Mouse (Mus musculus): ENCODE results near the gene Thrap3. TPM values are rescaled to one million over a fixed set of nuclear protein-coding genes. Genes with fewer than 3 reads are reported as not detected.
A peak's percentile ranks its signal among the peaks of the same experiment; 100 is the strongest.

Gene Thrap3
- 100 to 1,000 TPM; 177 to 229 TPM for total RNA-seq (2021)
- long read RNA-seq, experiment 1, full-length matches to known transcripts, result 14 of 51 reads
- long read RNA-seq, experiment 1, partial matches to known transcripts, result 13 of 51 reads
- long read RNA-seq, experiment 1, other reads (novel, unspliced or antisense), result 24 of 51 reads
- long read RNA-seq, experiment 2, full-length matches to known transcripts, result 6 of 26 reads
- long read RNA-seq, experiment 2, partial matches to known transcripts, result 3 of 26 reads
- long read RNA-seq, experiment 2, other reads (novel, unspliced or antisense), result 17 of 26 reads

DNA sequence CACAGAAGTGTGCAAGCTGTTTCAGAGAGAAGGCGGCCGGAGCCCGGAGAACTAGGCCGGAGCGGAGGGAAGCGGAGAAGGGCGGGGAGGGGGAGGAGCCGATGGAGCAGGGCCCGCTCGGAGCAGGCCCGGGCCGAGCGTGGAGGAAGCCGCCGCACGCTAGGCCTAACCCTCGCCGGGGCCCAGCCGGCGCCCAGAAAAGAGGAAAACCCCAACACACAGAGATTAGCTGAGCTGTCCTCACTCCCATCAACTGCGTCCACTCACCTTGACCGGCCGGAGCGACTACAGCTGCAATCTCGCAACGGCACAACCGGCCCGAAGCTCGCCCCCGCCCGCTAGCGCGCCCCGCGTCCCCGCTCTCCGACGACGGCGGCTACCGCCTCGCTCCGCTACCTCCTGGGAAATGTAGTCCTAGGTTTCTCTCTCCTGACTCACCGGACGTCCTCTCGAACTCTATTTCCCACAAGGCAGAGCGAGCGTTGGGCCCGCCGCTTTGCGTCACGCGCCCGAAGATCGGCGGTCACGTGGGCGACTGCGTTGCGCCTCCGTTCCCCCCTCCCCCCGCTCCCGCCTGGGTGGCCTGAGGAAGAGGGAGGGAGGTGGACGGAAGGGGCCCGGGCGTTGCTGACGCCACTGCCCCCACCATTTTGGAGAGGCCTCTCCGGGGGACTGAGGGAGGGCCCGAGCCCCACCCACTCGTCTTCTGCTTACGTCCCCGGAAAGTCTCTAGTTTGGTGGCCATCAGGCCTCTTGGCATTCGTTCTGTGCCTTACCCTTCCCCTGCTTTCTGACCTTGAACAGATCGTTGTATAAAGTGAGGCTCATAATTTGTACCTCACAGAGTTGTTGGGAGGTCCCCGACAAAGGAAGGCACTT lies at the start of gene Thrap3:
TSS of gene Thrap3 (minus strand) at position 458 of the 879 bp plus-strand sequence.
- DNase-seq, result peak; percentile 99

DNA sequence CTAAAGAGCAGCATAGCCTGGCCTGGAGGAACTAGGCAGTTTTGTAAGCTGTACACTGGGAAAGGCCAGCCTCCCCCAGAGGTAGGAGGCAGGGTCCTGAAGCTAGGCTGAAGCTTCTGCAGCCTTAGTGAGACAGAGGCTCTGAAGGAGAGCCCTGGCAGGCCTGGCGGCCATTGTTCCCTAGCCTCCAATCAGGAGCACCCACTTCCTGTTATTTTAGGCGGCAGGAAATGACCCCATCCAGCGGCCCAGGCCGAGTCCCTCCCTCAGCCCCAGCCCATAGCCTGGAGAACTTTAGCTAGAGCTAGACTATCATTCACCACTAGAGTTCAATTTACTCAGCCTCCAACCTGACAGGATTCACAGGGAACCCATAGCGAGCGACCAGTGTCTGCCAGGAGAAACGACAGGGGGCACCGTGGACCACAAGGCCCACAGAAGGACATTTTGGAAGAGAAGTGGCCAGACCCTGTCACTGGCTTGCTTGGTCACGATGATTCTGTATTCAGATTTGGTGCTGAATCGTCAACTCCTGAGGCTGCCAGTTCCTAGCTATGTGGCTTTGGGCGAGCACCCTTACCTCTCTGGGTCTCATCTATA lies 49.2 kb upstream of the Thrap3 start:
- peak; percentile 51 for DNase-seq

DNA sequence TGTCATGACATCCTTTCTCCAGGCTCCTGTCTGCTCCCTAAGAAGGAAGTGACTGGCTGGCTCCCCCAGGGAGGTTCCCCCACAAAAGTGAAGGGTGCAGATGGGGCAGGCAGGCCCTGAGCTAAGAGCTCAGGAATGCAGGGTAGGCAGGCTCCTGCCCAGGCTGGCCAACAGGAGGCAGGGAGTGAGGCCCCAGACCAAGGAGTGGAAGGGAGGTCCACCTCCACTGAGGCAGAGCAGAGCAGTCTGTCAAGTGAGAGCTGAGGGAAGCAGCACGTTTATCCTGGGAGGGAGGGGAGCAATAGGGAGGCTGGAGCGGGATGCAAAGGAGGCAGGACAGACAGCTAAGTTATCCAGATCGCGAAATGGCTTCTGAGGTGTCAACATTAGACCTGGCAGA lies 48.1 kb upstream of the Thrap3 start:
- DNase-seq, result no peak

DNA sequence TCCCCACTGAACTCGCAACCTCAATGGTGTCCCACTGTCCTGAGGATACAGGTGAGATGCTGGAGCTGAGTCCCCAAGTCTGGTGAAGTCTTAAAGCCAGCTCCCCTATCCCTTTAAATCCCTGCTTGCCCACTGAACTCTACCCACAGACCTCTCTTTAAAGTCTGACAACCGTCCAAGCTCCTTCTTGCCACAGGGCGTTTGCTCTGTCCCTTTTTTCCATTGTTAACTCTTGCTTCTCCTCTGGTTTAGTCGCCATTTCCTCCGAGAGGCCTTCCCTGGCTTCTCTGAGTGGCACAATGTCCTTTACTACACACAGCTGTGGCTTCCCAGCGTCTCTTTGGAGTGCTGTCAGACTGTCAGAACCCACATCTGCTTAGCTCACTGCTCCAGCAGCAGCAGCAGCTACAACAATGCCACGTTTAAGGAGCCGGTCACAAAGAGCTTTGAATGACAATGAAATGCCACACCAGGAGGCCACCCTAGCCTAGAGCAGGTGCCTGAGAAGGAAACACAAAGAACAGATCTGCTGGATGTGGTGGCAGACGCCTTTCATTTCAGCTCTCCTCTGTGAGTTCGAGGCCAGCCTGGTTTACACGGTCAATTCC lies 45.8 kb upstream of the Thrap3 start:
- DNase-seq, result no peak

DNA sequence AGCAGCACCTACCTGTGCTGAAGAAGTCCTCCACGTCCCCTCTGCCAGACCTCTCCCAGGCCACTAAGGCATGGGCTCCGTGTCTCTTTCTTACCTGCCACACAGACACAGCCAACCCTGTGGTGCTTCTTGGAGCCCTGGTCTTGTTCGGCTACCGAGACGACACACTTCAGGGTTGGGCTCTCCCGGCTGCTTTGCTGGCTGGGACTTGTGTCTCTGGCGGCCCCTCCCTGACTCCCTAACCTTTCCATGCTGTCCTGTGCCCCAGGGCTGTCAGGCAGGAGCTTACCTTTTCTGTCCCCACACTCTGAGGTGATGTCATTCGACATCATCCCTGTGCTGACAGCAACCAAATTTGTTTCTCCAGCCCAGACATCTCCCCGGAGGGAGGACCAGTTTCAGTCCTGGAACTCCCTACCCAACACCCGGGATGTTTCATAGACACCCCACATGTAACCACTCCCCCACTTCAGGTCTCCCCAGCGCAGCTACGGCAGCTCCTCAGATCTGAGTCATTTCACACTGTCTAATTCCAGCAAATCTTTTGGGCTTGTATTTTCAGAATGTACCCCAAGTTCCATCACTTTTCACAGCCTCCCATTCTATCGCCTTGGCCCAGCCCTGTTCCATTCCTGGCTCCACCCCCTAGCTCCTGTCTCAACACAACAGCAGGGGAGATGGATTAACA lies 43.8 kb upstream of the Thrap3 start:
- no peak for DNase-seq

DNA sequence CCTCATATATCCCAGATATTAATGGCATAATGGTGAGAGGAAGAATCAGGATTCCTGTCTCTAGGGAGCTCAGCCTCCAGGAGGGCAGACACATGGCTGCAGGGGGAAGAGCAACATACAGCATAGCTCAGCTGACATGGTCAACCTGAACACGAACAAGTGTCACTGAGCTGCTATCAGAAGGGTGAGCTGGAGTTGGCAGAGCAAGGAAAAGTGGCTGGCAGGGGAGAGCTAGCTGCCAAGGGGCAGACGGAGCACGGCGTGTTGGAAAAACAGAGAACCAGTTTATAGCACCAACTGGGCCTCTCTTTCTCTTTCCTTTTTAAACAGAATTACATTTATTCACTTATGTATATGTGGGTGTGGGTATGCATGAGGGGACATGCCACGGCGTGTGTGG lies 40.0 kb upstream of the Thrap3 start:
- no peak for DNase-seq

DNA sequence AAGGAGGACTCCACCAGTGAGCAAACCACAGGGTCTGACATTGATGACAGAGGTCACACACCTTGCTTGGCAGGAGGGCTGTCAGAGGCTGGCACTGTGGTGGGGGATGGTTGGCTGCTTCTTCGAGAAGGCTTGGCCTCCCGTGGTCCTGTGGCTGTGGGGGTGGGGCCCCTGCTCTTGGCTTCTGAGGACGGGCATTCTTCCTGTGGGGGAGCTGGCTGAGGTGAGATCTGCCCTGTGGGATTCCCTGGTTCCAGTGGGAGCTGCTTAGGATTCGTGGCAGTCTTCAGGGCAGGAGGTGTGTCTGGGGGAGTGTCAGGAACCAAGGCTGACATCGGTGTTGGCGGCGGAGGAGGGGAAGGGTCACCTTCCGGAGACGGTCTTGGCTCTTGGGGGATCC lies 39.4 kb upstream of the Thrap3 start:
- DNase-seq, result no peak

DNA sequence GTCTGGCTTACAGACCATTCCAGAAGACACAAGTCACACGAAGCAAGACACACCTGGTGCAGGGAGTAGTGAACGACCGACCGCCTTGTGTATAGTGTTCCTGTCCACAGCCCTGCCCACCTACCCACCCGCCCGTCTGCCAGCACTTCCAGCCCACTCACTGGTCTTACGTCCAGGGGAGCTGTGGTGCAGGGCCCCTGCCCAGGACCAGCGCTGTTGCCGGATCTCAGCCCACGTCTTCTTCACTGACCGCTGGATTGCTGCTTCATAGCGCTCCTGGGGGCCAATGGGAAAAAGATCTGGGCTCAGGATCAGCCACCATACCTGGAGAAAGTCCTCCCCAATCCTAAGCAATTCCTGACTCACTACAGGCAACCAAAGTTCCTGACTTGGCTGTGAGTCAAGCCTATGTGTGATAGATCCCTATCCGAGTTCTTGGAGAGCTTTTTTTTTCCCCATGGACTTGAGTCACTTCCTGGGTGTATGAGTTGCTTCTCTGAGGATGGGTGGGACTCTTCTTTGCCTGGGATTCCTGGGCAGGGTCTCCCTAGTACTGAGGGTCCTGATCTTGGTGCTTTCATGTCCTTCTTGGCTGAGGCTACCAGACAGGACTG lies 37.4 kb upstream of the Thrap3 start:
- DNase-seq, result no peak

DNA sequence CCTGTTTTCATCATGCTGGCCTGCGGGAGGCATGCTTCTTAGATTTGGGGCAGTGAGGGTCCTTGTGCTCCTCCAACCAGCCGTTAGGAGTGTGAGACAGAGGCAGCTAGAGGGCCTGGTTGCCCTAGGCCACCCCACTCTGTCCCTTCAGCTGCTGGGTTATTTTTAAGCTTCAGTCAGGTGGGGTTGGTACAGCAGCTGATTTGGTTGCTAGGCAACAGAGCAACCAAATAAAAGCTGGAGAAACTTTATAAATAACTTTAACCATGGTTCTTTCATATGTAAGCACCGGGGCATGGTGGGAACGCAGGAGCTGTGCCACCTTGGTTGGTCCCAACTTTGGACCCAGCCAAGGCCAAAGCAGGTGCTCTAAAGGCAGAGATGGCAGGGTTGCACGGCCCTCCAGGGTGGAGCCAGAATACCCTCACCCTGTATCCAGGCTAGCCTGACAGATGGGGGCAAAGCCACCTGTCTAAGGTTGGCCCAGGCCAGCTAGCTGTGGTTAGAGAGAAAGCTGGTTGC lies 35.2 kb upstream of the Thrap3 start:
- no peak for DNase-seq

DNA sequence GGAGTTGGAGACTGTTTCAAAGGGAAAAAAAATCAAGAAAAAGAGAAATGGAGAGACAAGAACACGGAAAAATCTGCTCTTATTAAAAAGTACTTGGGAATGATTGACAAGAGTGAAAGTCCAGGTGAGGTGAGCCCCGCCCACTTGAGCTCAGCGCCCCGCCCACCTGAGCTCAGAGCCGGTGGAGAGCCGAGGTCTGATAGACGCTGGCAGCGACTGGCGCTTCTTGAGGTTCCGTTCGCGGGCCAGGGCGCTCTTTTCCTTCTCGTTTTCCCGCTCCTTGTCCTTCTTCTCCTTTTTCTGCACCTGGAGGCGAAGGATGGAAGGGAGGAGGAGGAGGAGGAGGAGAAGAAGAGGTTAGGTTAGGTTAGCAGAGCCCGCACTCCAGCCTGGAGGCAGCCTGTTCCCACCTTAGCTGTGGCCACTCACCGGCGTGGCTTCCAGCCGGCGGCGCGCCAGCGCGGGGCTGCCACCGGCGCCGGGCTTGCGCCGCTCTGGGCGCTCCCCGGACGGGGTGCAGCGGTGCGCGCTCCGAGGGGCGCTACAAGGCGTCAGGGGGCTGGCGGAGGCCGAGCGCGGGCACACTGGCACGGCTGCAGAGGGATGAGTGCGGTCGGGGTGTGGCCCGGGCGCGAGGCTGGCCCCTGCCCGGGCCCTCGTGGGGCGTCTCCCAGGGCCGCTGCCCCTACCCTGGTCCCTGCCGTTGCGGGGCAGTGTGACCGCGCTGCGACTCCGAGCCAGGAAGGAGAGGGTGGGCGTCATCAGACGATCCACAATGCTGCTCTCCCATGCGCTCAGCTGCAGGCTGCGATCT lies 34.1 kb upstream of the Thrap3 start:
- DNase-seq, result no peak

DNA sequence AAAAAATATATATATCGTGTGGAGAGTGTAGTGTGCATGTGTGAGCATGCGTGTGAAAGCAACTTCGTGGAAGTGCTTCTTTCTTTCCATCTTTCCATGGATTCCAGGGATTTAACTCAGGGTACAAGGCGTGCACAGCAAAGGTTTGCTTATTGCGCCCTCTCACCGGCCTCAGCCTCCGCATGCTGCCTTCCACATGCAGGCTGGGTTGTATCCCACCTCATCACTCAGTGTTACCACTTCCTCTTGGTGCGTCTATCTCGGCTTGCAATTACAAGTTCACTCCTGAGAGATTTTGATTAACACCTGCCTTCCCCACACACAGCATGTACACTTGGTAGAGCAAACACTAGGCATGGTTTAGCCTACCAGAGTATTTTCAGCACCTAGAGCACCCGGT lies 32.6 kb upstream of the Thrap3 start:
- no peak for DNase-seq

DNA sequence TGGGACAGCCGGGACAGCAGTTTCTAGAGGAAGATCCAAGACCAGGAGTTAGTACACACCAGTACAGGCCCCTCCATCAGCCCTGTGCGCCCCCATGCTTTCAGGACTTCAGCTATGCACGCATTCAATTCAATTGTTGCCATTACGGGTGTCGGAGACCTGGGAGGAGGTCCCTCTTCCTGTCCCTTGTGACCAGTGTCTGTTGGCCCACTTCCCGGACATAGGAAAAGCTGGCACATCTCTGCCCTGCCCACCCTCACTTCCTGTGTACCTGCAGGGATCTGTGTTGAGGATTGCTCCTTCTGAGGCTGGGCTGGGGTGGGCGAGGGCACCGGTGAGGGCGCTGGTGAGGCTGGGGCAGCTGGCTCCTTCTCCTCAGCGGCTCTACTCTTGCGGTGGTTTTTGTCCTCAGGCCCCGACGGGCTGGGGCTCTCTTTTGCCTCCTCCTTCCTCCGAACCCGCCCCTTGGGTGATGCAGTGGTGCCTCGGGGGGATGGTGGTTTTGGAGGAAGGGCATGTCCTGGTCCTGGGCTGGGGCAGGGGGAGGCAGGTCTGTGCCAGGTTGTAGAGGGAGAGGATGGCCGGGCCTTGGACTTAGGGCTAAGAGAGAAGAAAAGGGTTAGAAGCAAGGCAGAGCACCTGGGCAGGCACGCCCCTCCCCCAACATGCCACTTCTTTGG lies 32.1 kb upstream of the Thrap3 start:
- no peak for DNase-seq

DNA sequence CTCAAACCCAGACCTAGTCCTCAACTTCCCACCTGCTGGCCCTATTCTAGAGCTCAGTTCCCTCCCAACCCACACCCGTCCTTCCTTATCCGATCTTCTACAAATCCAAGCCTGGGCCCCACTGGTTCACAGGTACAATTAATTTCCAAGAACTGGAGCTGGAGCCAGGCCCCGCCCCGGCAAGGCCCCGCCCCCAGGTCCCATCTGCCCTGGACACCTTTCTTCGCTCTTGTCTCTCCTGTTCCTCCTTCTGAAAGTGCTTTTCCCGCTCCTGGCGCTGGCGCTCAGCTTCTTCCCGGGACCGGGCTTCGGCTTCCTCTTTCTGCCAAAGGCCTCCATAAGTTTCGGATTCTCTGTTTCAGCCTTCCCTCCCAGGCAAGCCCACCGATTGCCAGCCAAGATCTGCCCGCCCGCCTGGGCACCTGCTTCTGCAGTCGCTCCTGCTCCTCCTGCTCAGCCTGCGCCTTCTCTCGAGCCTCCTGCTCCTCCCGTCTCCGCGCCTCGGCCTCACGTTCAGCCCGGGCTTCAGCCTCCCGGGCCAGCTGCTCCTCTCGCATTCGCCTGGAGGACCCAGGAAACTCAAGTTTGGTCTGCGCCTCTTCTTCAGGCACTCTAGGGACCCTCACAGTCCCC lies 31.2 kb upstream of the Thrap3 start:
- DNase-seq, result no peak

DNA sequence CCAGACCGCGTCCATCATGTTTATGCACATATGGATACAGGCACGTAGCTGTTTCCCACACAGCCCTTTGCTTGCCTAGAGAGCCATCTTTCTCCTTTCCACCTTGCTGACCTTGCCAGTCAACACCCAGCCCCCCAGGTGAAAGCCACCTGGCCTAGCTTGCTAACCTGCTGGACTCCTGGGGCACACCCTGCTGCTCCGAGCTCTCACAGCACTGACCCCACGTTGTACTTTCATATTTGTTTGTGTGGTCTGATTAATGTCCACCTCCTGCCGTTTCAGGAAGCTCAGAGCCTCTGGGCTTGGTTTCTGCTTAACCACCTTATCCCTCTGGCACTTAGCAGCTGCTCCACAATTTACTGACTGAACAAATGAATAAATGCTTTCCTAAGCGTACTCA lies 27.3 kb upstream of the Thrap3 start:
- no peak for DNase-seq

DNA sequence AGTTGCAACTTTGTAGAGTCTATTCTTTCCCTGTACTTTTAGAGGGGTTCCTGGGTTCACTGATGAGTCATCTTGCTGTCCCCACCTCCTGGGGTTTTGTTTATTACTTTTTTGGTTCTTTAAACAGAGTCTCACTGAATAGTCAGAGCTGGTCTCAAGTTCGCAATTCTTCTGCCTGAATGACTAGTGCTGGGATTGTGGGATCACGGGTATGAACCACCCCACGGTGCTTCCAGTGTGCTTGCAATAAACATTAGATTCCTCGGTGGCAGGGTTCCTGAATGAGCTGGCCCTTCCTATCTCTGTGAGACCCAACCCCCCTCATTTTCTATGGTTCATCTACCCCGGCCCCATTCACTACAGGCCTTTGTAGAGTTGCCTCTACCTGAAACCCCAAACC lies 25.6 kb upstream of the Thrap3 start:
- no peak for DNase-seq

DNA sequence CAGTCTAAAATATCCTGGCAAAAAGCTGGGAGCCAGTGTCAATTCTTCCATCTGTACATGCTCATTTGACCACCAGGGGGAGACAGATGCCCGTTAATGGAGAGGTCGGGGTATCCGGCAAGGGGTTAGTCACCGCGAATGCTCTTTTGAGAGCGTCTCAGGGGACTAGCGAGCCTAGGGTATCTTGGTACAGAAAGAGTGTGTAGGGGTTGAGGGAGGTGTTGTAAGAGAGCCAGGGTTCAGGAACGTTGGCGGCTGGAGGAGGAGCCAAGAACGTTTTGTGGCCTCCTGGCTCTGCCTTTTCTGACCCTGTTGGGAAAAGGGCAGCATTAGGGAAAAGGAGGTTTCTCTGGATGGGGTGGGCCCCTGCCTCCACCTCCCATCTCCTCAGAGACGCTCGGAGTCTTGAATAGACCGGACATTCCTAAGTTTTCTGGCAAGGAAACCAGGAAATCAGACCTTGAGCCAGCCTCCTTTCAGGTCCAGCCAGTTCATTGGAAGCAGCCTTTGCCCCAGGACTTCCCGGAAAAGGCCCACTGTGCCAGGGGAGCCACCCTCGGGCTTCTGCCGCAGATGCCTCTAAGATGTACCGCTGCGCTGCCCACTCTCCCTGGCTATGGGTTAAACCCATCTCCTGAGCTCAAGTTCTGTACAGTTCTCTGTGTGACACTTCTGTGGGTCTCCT lies 24.7 kb upstream of the Thrap3 start:
- DNase-seq, result peak; percentile 95

DNA sequence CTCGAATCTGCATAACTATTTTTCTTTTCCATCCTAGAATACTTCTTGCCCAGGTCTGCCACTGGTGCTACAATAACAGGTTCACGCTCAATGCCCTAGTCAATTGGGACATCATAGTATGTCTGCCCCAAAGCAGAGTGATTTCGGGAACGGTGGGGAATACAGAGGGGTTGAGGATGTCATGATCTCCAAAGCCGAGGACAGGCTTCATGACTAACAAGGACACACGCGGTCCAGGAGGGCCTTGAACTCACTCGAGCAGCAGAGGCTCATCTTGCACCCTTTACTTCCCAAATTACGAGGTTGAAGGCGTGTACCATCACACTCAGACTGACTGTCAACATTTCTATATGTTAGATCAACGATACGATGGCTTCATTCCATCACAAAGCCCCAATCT lies 24.1 kb upstream of the Thrap3 start:
- peak; percentile 34 for DNase-seq

DNA sequence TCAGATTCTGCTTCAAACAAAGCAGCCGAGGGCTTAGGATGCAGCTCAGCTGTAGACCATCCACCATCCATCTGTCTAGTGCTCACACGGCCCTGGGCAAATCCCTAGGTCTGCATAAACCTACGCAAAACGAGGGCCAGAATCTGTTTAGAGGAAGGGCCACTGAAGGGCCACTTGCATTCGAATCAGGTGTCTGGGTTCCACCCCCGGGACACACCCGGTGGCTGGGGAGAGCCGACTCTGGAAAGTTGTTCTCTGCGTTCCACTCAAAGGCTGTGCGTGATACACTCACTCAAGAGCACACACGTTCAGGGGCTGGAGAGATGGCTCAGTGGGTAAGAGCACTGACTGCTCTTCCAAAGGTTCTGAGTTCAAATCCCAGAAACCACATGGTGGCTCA lies 20.1 kb upstream of the Thrap3 start:
- no peak for DNase-seq

DNA sequence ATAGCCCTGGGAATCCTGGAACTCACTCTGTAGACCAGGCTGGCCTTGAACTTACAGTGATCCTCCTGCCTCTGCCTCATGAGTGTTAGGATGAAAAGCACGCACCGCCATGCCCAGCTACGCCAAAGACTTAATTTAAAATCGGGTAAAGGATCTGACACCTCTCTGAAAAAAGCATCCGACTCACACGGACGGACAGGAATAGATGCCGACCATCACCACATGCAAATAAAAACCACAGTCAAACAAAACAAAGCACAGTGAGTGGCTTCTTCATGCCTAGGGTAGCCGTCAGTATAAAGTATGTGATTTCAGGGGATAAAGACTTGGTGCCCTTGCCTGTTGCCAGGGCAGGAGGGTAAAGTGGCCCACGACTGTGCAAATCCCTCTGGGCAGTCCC lies 17.5 kb upstream of the Thrap3 start:
- no peak for DNase-seq
